Mouse (Mus musculus): ENCODE results near the gene Fkbp9. TPM values are rescaled to one million over a fixed set of nuclear protein-coding genes. Genes with fewer than 3 reads are reported as not detected.

The Fkbp9 gene
- polyA plus RNA-seq, 1 experiment from 2014 or later = 85.8 TPM

DNA sequence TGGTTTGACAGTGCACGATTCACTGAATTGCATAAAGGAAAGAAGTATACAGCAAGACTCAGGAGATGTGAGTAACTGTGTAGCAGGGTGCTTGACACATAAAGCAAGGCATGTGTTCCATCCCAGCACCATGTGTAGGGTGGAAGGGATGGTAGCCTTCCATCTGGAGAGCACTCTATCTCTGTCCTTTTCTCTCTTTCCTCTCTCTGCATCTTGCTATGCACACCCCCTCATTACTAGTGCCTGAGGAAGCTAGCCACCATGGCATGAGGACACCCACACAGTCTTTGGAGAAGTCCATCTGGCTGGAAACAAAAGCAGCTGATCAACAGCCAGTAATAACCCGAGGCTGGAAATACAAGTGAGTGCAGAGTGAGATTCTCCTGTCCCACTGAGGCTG, 25.7 kb upstream of the Fkbp9 start:
- no peaks in the 10 kb centered on the region for H3K4me1 ChIP-seq (replicated peaks; ENCODE audit: control insufficient read depth, insufficient read depth)
- TF ChIP-seq CTCF (IDR thresholded peaks at IDR 0.05; ENCODE audit: low read depth) (no peak), EP300 (optimal IDR thresholded peaks at IDR 0.05) (no peak)
- no peak for ATAC-seq (ENCODE audit: low FRiP score, low TSS enrichment)
- WGBS = 52% methylated on average over 2 of the region's 2 CpGs
- no peak overlapping the region for H3K27ac ChIP-seq (replicated peaks)
- no peak overlapping the region for H3K4me3 ChIP-seq (ENCODE audit: low read depth, low read length)
- H3K4me2 ChIP-seq (replicated peaks; ENCODE audit: low read depth) = no peak overlapping the region
- DNase-seq (ENCODE audit: low spot score) = no peak
- no peaks in the 10 kb centered on the region for H3K27me3 ChIP-seq (ENCODE audit: control insufficient read depth, insufficient read depth, low read length)
- no peak overlapping the region for H3K9ac ChIP-seq (ENCODE audit: low read length)
- H3K9me3 ChIP-seq (ENCODE audit: control insufficient read depth, low read length) = no peaks in the 10 kb centered on the region
- H3K36me3 ChIP-seq (ENCODE audit: control insufficient read depth, insufficient read depth, low read length) = no peaks in the 10 kb centered on the region

DNA sequence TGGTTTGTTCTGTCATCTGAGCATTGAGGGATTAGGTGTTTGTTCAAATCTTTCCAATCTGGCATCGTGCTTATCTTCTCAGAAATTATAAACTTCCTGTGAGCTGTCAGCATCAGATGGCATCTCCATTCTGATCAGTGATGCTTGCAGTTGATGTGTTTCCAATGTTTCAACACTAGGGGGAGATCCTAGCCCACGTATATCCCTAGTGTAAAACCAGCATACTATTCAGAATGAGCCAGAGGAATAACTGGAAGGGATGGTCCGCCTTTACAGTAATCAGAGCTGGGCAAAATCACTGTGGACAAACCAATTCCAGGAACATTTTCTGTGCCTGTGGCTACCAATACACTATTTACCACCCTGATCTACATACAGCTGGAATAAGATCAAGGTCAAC, 23.2 kb upstream of the Fkbp9 start:
- H3K4me3 ChIP-seq (ENCODE audit: low read depth, low read length) = no peak overlapping the region
- no peaks in the 10 kb centered on the region for H3K4me1 ChIP-seq (replicated peaks; ENCODE audit: control insufficient read depth, insufficient read depth)
- no peaks in the 10 kb centered on the region for H3K27me3 ChIP-seq (ENCODE audit: control insufficient read depth, insufficient read depth, low read length)
- DNase-seq (ENCODE audit: low spot score) = no peak
- no peak overlapping the region for H3K27ac ChIP-seq (replicated peaks)
- no peaks in the 10 kb centered on the region for H3K36me3 ChIP-seq (ENCODE audit: control insufficient read depth, insufficient read depth, low read length)
- WGBS = 10% methylated on average over 3 of the region's 3 CpGs
- ATAC-seq (ENCODE audit: low FRiP score, low TSS enrichment) = peak; percentile 66
- H3K9ac ChIP-seq (ENCODE audit: low read length) = no peak overlapping the region
- TF ChIP-seq EP300 (optimal IDR thresholded peaks at IDR 0.05) (no peak), CTCF (IDR thresholded peaks at IDR 0.05; ENCODE audit: low read depth) (peak; percentile 93)
- no peaks in the 10 kb centered on the region for H3K9me3 ChIP-seq (ENCODE audit: control insufficient read depth, low read length)
- no peak overlapping the region for H3K4me2 ChIP-seq (replicated peaks; ENCODE audit: low read depth)

DNA sequence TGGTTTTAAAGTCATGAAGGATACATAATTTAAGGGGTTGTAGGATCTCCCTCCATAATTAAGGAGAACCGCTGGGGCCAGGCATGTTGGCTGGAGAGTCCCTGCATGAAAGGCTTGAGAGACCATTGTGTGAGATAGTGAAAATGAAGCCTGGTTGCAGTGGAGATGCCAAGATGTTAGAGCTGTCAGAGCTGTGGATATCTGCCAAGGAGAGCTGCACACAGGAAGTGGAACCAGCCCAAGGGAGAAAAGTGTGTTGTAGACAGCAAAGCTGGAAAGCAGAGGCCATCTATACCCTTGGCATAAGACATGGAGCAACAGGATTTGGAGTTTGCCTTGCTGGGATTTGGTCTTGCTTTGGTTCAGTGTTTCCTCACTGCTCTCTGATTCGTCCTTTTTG, 18.5 kb upstream of the Fkbp9 start:
- Histone ChIP-seq H3K4me3 (ENCODE audit: low read depth, low read length) (no peak overlapping the region), H3K9ac (ENCODE audit: low read length) (no peak overlapping the region), H3K36me3 (ENCODE audit: control insufficient read depth, insufficient read depth, low read length) (no peaks in the 10 kb centered on the region), H3K4me2 (replicated peaks; ENCODE audit: low read depth) (no peak overlapping the region), H3K27ac (replicated peaks) (no peak overlapping the region), H3K4me1 (replicated peaks; ENCODE audit: control insufficient read depth, insufficient read depth) (no peaks in the 10 kb centered on the region), H3K27me3 (ENCODE audit: control insufficient read depth, insufficient read depth, low read length) (no peaks in the 10 kb centered on the region), H3K9me3 (ENCODE audit: control insufficient read depth, low read length) (no peaks in the 10 kb centered on the region)
- DNase-seq (ENCODE audit: low spot score) = no peak
- WGBS = 61% methylated on average over 2 of the region's 2 CpGs
- no peak for ATAC-seq (ENCODE audit: low FRiP score, low TSS enrichment)
- TF ChIP-seq EP300 (optimal IDR thresholded peaks at IDR 0.05) = no peak
- TF ChIP-seq CTCF (IDR thresholded peaks at IDR 0.05; ENCODE audit: low read depth) = no peak

DNA sequence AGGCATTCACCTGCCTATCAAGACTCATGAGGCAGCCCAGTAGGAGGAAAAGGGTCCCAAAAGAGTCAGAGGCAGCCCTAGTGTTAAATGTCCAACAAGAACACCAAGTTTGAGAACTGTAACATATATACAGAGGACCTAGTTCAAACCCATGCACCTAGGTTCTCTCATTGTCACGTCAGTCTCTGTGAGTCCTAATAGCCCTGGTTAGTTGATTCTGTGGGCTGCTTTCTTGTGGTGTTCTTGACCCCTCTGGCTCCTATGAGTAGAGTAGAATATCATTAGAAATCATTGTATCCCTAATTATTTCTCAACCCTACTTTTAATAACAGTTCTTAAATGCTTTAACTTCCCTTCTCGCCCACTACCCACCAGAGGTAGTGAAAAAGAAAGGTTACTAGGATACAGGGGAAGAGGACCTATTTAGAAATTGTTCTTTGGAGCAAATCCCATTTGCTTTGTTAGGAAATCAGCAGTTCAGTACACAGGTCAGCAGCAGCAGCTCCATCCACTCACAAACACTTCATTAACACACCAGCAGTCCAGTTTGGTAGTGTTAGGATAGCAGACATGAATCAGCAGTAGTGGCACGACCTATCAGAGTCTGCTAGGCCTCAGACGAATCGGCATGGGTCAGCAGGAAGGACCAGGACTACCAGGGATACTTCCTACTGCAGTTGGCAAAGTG, 13.3 kb upstream of the Fkbp9 start:
- Histone ChIP-seq H3K9ac (ENCODE audit: low read length) (no peak overlapping the region), H3K4me1 (replicated peaks; ENCODE audit: control insufficient read depth, insufficient read depth) (no peaks in the 10 kb centered on the region), H3K4me3 (ENCODE audit: low read depth, low read length) (no peak overlapping the region), H3K4me2 (replicated peaks; ENCODE audit: low read depth) (no peak overlapping the region), H3K36me3 (ENCODE audit: control insufficient read depth, insufficient read depth, low read length) (no peaks in the 10 kb centered on the region), H3K9me3 (ENCODE audit: control insufficient read depth, low read length) (no peaks in the 10 kb centered on the region), H3K27me3 (ENCODE audit: control insufficient read depth, insufficient read depth, low read length) (no peaks in the 10 kb centered on the region), H3K27ac (replicated peaks) (no peak overlapping the region)
- ATAC-seq (ENCODE audit: low FRiP score, low TSS enrichment) (no peak), DNase-seq (ENCODE audit: low spot score) (no peak)
- TF ChIP-seq CTCF (IDR thresholded peaks at IDR 0.05; ENCODE audit: low read depth) (no peak), EP300 (optimal IDR thresholded peaks at IDR 0.05) (no peak)
- 83% methylated on average over 5 of the region's 5 CpGs for WGBS

DNA sequence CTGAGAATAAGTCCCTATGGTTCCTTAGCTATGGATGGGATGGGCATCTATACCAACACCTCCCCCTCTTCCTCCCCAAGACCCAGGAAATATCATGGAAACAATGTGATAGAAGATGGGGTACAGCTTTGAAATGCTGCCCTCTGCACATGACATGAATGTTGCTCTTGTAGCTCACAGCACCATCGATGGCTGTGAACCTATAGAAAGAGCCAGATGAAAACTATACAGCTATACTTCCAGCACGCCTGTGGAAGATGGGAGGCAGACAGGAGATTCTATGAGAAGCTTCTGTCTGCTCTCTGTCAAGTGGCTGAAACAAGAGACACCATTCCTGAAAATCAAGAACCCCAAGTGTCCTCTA, 12.8 kb upstream of the Fkbp9 start:
- Histone ChIP-seq H3K4me1 (replicated peaks; ENCODE audit: control insufficient read depth, insufficient read depth) (no peaks in the 10 kb centered on the region), H3K9me3 (ENCODE audit: control insufficient read depth, low read length) (no peaks in the 10 kb centered on the region), H3K4me2 (replicated peaks; ENCODE audit: low read depth) (no peak overlapping the region), H3K27me3 (ENCODE audit: control insufficient read depth, insufficient read depth, low read length) (no peaks in the 10 kb centered on the region), H3K4me3 (ENCODE audit: low read depth, low read length) (no peak overlapping the region), H3K27ac (replicated peaks) (no peak overlapping the region), H3K9ac (ENCODE audit: low read length) (no peak overlapping the region), H3K36me3 (ENCODE audit: control insufficient read depth, insufficient read depth, low read length) (no peaks in the 10 kb centered on the region)
- no peak for ATAC-seq (ENCODE audit: low FRiP score, low TSS enrichment)
- 80% methylated on average over 2 of the region's 2 CpGs for WGBS
- no peak for DNase-seq (ENCODE audit: low spot score)
- no peak for TF ChIP-seq EP300 (optimal IDR thresholded peaks at IDR 0.05)
- no peak for TF ChIP-seq CTCF (IDR thresholded peaks at IDR 0.05; ENCODE audit: low read depth)

DNA sequence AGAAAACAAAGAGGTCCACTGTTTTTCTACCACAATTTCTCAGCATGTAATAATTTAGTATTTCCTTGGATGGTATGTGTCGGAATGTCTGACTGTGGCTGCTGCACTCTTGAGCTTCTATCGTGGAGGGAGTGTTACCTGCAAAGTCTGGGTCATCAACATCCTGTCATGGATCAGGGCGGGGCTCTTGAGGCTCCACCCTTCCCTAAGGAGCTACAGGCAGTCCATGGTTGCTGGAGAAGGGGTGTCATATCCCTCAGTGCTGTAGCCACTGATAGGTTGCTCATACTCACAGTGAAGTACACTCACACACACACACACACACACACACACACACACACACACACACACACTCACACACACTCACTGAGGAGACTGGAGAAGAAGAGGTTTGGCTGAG, 6.2 kb upstream of the Fkbp9 start:
- no peak overlapping the region for H3K27ac ChIP-seq (replicated peaks)
- H3K4me1 ChIP-seq (replicated peaks; ENCODE audit: control insufficient read depth, insufficient read depth) = no peaks in the 10 kb centered on the region
- H3K27me3 ChIP-seq (ENCODE audit: control insufficient read depth, insufficient read depth, low read length) = no peaks in the 10 kb centered on the region
- H3K4me2 ChIP-seq (replicated peaks; ENCODE audit: low read depth) = no peak overlapping the region
- no peaks in the 10 kb centered on the region for H3K36me3 ChIP-seq (ENCODE audit: control insufficient read depth, insufficient read depth, low read length)
- WGBS = 44% methylated on average over 3 of the region's 3 CpGs
- TF ChIP-seq EP300 (optimal IDR thresholded peaks at IDR 0.05) = no peak
- no peak for TF ChIP-seq CTCF (IDR thresholded peaks at IDR 0.05; ENCODE audit: low read depth)
- no peaks in the 10 kb centered on the region for H3K9me3 ChIP-seq (ENCODE audit: control insufficient read depth, low read length)
- no peak overlapping the region for H3K4me3 ChIP-seq (ENCODE audit: low read depth, low read length)
- no peak overlapping the region for H3K9ac ChIP-seq (ENCODE audit: low read length)
- ATAC-seq (ENCODE audit: low FRiP score, low TSS enrichment) (no peak), DNase-seq (ENCODE audit: low spot score) (no peak)
